Mouse (Mus musculus) stomach, postnatal 0 days (tissue): ENCODE results near the gene Rnf114. TPM values are rescaled to one million over a fixed set of nuclear protein-coding genes. Genes with fewer than 3 reads are reported as not detected.

Experiments used
- ATAC-seq: fragments of 200-750 bp; cut with Nextera tagmentation; 2 replicates; pipeline ENCODE4 v1.8.0; 2017; ENCODE audit not compliant: low FRiP score, low TSS enrichment
- DNase-seq: peaks from one replicate; pipeline ENCODE4 v3.0.0-alpha.2; 2016; ENCODE audit warnings: low spot score
- H3K27ac ChIP-seq: fragments of 300-500 bp; sonication (generic); replicated peaks from 2 replicates; pipeline ENCODE4 v1.5.1; 2014; ENCODE audit warnings: mild to moderate bottlenecking, control low read depth
- H3K27me3 ChIP-seq: fragments of 300-500 bp; sonication (generic); 2 replicates; pipeline ENCODE4 v1.6.1; 2014; ENCODE audit warnings: low read length; ENCODE audit not compliant: control insufficient read depth, insufficient read depth
- H3K36me3 ChIP-seq: fragments of 300-500 bp; sonication (generic); 2 replicates; pipeline ENCODE4 v1.6.1; 2014; ENCODE audit warnings: low read length, mixed read lengths; ENCODE audit not compliant: control insufficient read depth, insufficient read depth
- H3K4me1 ChIP-seq: fragments of 300-500 bp; sonication (generic); replicated peaks from 2 replicates; pipeline ENCODE4 v1.6.1; 2014; ENCODE audit warnings: antibody characterized with exemption; ENCODE audit not compliant: control insufficient read depth, insufficient read depth
- H3K4me2 ChIP-seq: fragments of 300-500 bp; sonication (generic); replicated peaks from 2 replicates; pipeline ENCODE4 v1.6.1; 2014; ENCODE audit warnings: low read depth, mild to moderate bottlenecking, control low read depth, moderate library complexity
- H3K4me3 ChIP-seq: fragments of 300-500 bp; sonication (generic); 2 replicates; pipeline ENCODE4 v1.5.1; 2014; ENCODE audit warnings: low read depth, low read length, control low read depth
- H3K9ac ChIP-seq: fragments of 300-500 bp; sonication (generic); 2 replicates; pipeline ENCODE4 v1.6.1; 2014; ENCODE audit warnings: mild to moderate bottlenecking, low read length, control low read depth, mixed read lengths
- H3K9me3 ChIP-seq: fragments of 300-500 bp; sonication (generic); 2 replicates; pipeline ENCODE4 v1.6.1; 2016; ENCODE audit warnings: low read length; ENCODE audit not compliant: control insufficient read depth
- CTCF ChIP-seq: IDR thresholded peaks from 2 replicates; pipeline ENCODE4 v1.5.1; 2016; ENCODE audit warnings: antibody characterized with exemption, low read depth, mild to moderate bottlenecking, moderate library complexity
- EP300 ChIP-seq: optimal IDR thresholded peaks from 2 replicates; pipeline ENCODE3; 2016; ENCODE audit warnings: antibody characterized with exemption
- WGBS: fragments of 180-500 bp; shearing (Covaris S2); extraction: QIAGEN DNeasy Blood & Tissue Kit; methylation state at CpG from one replicate; pipeline ENCODE4 v1.1.7; 2014; 5-methylcytosine and 5-hydroxymethylcytosine counted together
- polyA plus RNA-seq: library from polyadenylated mRNA; unstranded; fragments of >200 nt; fragmentation: Nextera tagmentation; extraction: Ambion mirVana; gene quantifications from 2 replicates; pipeline ENCODE4 v1.2.1, GENCODE M21; 2015

Gene Rnf114
- polyA plus RNA-seq, 1 experiment from 2014 or later, result 44.6 TPM

- 82% methylated on average over 3 of the region's 3 CpGs for WGBS
- Histone ChIP-seq H3K4me3 (no peak overlapping the region), H3K4me1 (no peaks in the 10 kb centered on the region), H3K9ac (no peak overlapping the region), H3K4me2 (no peak overlapping the region), H3K9me3 (no peaks in the 10 kb centered on the region), H3K27ac (no peak overlapping the region), H3K36me3 (peaks cover 33% of the 10 kb centered on the region), H3K27me3 (no peaks in the 10 kb centered on the region)
- ATAC-seq (no peak), DNase-seq (no peak)
- TF ChIP-seq CTCF (no peak), EP300 (no peak)
These were observed 21.8 kb upstream of the Rnf114 start for GRCm38 (mm10) chr2:167470611-167471010.

- no peak overlapping the region for H3K4me3 ChIP-seq
- 0 out of 2 replicates have a peak, but pooled peaks cover 2% of the 10 kb centered on the region for H3K4me1 ChIP-seq
- H3K9ac ChIP-seq, result no peak overlapping the region
- DNase-seq (no peak), ATAC-seq (no peak)
- WGBS, result 62% methylated on average over 6 of the region's 6 CpGs
- H3K27me3 ChIP-seq, result no peaks in the 10 kb centered on the region
- no peak overlapping the region for H3K27ac ChIP-seq
- peaks cover 27% of the 10 kb centered on the region for H3K36me3 ChIP-seq
- no peak for TF ChIP-seq CTCF
- TF ChIP-seq EP300, result no peak
- H3K9me3 ChIP-seq, result no peaks in the 10 kb centered on the region
- no peak overlapping the region for H3K4me2 ChIP-seq
These were observed 20.9 kb upstream of the Rnf114 start for GRCm38 (mm10) chr2:167471585-167471984.

DNA sequence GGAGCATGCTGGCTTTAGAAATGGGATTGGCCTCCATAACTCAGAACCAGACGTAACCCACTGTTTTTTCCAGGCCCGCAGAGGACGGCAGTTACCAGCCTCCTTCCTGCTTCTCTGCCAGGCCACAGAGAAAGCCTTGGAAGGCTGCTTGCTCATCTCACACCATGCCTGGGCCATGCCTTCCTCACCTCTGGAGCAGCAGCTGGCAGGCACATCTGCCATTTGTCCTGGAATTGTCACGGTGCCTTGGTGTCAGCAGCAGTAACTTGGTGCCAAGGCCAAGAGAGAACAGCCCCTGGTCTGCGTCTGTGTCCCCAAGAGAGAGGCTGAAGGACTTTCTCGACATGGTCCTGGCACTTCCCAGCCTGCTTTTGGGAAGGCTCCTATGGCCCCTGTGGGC is 18.2 kb upstream of the Rnf114 start:
- Histone ChIP-seq H3K27me3 (no peaks in the 10 kb centered on the region), H3K36me3 (peaks cover 29% of the 10 kb centered on the region), H3K27ac (no peak overlapping the region), H3K4me1 (0 out of 2 replicates have a peak, but pooled peaks cover 4% of the 10 kb centered on the region), H3K9ac (no peak overlapping the region), H3K4me3 (no peak overlapping the region), H3K9me3 (no peaks in the 10 kb centered on the region), H3K4me2 (no peak overlapping the region)
- DNase-seq (no peak), ATAC-seq (no peak)
- no peak for TF ChIP-seq CTCF
- TF ChIP-seq EP300, result no peak
- 79% methylated on average over 6 of the region's 6 CpGs for WGBS

GRCm38 (mm10) chr2:167475596-167475995 is 16.8 kb upstream of the Rnf114 start:
- TF ChIP-seq CTCF (no peak), EP300 (no peak)
- DNase-seq (no peak), ATAC-seq (no peak)
- peaks cover 26% of the 10 kb centered on the region for H3K36me3 ChIP-seq
- no peaks in the 10 kb centered on the region for H3K27me3 ChIP-seq
- no peaks in the 10 kb centered on the region for H3K9me3 ChIP-seq
- WGBS, result 75% methylated on average over 5 of the region's 5 CpGs
- no peak overlapping the region for H3K4me3 ChIP-seq
- H3K4me1 ChIP-seq, result 0 out of 2 replicates have a peak, but pooled peaks cover 4% of the 10 kb centered on the region
- peak overlapping the region; percentile 40; the same call in 1 of the 2 replicates for H3K27ac ChIP-seq
- H3K4me2 ChIP-seq, result no peak overlapping the region
- no peak overlapping the region for H3K9ac ChIP-seq

- Histone ChIP-seq H3K4me2 (no peak overlapping the region), H3K4me1 (0 out of 2 replicates have a peak, but pooled peaks cover 4% of the 10 kb centered on the region), H3K27me3 (no peaks in the 10 kb centered on the region), H3K36me3 (peaks cover 21% of the 10 kb centered on the region), H3K27ac (peak overlapping the region; percentile 53; the same call in 1 of the 2 replicates), H3K9me3 (no peaks in the 10 kb centered on the region), H3K9ac (0 out of 2 replicates have a peak overlapping the region, but pooled peaks have one; percentile 13), H3K4me3 (no peak overlapping the region)
- peak; percentile 62 for DNase-seq
- TF ChIP-seq EP300 (no peak), CTCF (peak; percentile 68)
- WGBS, result 19% methylated on average over 7 of the region's 7 CpGs
- peak; percentile 47; the same call in 1 of the 2 replicates for ATAC-seq
These were observed 16.2 kb upstream of the Rnf114 start for GRCm38 (mm10) chr2:167476200-167476688.

DNA sequence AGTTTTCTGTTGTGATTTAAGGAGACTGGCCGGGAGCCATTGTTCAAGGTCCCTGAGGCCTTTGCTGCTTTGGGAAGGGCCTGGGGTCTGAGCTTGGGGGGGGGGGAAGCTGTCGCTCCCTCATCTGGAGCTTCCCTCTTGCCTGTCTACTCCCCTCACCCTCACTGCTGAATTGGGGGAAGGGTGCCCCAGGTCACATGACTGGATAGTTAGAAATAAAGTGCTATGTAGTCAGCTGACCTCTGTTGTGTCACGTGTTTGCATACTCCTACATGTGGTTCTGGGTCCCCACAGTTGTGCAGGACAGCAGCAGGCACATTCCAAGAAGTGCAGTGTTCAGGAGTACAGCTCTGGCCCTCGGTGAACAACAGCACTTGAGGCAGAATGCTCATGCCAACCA is 15.7 kb upstream of the Rnf114 start:
- no peaks in the 10 kb centered on the region for H3K27me3 ChIP-seq
- no peak overlapping the region for H3K4me3 ChIP-seq
- ATAC-seq, result no peak
- 58% methylated on average over 4 of the region's 4 CpGs for WGBS
- H3K4me1 ChIP-seq, result 0 out of 2 replicates have a peak, but pooled peaks cover 4% of the 10 kb centered on the region
- H3K9ac ChIP-seq, result 0 out of 2 replicates have a peak overlapping the region, but pooled peaks have one; percentile 13
- no peaks in the 10 kb centered on the region for H3K9me3 ChIP-seq
- peak overlapping the region; percentile 53; the same call in 1 of the 2 replicates for H3K27ac ChIP-seq
- TF ChIP-seq CTCF (no peak), EP300 (no peak)
- DNase-seq, result no peak
- no peak overlapping the region for H3K4me2 ChIP-seq
- H3K36me3 ChIP-seq, result peaks cover 20% of the 10 kb centered on the region
